Mouse (Mus musculus): ENCODE data around the gene Ncmap. TPM values are rescaled to one million over a fixed set of nuclear protein-coding genes. Genes with fewer than 3 reads are reported as not detected.

Gene Ncmap
- under 1 TPM; 0.60 to 0.66 TPM for total RNA-seq (2021)

DNA sequence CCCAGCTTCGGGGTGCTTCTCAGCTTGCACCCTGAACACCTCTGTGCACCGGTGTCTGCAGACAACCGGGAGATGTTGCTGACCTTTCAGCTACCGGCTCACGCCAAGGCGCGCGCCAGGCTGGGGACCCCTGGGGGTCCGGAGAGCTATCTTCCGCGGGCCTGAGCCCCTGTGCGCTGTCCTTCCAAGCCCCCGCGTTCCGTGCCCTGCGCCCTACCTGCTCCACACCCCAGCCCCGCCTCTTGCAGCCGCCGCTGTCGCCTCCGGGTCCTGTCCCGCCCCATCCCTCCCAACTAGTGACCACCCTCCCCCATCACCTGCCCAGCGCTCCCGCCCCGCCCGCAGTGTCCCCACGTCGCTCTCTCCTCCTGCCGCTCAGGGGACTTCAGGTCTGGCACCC, at the start of gene Ncmap:
Gene Ncmap (minus strand): TSS at position 237 of the 400 bp plus-strand sequence.
- intact Hi-C loops (cut with DNase I) = no loop called here
- DNase-seq = no peak

DNA sequence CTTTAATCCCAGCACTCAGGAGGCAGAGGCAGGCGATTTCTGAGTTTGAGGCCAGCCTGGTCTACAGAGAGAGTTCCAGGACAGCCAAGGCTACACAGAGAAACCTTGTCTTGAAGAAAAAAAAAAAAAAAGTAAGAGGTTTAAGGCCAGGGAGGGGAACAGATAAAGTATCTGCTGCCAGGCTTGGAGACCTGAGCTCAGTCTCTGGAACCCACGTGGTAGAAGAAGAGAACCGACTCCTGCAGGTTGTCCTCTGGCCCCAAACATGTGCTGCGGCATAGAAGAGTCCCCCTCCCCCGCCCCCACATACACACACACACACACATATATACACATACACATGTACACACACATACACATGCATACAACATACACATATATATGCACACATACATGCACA, 44.4 kb upstream of the Ncmap start:
- intact Hi-C loops (cut with DNase I) = no loop called here
- no peak for DNase-seq

DNA sequence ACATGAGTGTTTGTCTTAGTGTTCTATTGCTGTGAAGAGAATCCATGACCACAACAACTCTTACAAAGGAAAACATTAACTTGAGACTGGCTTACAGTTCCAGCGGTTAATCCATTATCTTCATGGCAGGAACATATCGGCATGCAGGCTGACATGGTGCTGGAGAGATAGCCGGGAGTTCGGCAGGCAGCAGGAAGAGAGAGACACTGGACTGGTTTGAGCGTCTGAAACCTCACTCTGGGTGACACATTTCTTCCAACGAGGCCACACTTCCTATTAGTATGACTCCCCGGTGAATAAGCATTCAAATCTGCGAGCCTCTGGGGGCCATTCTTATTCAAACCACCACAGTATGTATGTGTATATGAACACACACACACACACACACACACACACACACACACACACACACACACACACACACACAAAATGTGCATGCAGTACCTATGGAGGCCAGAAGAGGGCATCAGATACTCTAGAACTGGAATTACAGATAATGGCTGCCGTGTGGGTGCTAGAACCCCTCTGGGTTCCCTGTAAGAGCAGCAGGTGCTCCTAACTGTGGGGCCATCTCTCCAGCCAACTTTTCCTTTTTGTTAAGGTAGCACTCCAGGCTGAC, 42.0 kb upstream of the Ncmap start:
- no peak for DNase-seq
- intact Hi-C loops (cut with DNase I) = no loop called here

GRCm38 (mm10) chr4:135439188-135439647, 41.2 kb upstream of the Ncmap start:
- peak; percentile 24 for DNase-seq

GRCm38 (mm10) chr4:135437924-135438323, 39.9 kb upstream of the Ncmap start:
- no peak for DNase-seq
- intact Hi-C loops (cut with DNase I) = no loop called here

More at GRCm38 (mm10) chr4:135439188-135439647, 41.2 kb upstream of the Ncmap start:
- intact Hi-C loops (cut with DNase I) = no loop called here

DNA sequence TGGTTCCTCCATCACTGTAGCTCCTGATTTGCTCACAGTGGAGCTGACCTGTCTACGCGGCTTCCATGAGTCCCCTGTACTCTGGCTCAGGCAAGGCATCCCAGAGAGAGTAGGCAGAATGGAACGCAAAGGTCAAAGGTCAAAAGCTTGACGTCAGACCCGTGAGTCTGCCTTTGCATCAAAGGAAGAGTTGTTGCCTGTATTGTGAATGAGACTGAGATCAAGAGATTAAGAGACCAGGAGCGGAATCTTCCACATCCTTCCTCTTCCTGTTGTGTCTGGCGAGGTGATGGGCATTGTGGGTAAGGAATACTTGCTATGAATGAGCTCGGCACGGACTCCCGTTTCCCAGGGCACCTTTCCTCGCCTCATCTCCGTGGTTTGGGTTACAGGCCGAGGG, 38.3 kb upstream of the Ncmap start:
- intact Hi-C loops (cut with DNase I) = no loop called here
- no peak for DNase-seq

DNA sequence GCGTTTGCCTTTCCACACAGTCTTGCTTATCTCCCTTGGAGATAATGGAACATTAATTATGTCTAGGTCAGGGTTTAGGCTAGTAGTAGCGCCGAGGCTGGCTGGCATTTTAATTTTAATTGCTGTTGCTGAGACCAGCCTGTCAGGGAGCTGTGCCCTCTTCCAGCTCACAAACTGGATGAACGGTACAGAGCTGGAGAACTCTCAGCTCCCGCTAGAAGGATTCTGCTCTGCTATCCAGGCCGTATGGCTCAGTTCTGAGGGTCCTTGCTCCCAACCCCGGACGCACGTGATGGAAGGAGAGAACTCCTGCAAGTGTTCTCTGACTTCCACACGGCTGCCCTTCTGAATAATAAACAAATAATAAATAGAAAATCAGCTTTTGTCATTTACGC, 36.4 kb upstream of the Ncmap start:
- intact Hi-C loops (cut with DNase I) = no loop called here
- DNase-seq = no peak

GRCm38 (mm10) chr4:135433443-135434394, 35.7 kb upstream of the Ncmap start, which contains the start of gene Rcan3:
Gene Rcan3, minus strand, starts transcription at chr4:135433853.
- intact Hi-C loops (cut with DNase I) = no loop called here
- DNase-seq = peak; percentile 90

- intact Hi-C loops (cut with DNase I) = no loop called here
- DNase-seq = peak; percentile 29
Observed at GRCm38 (mm10) chr4:135433086-135433442, 35.0 kb upstream of the Ncmap start.

GRCm38 (mm10) chr4:135429990-135430760, 32.1 kb upstream of the Ncmap start:
- peak; percentile 31 for DNase-seq
- intact Hi-C loops (cut with DNase I) = no loop called here

- DNase-seq = no peak
- intact Hi-C loops (cut with DNase I) = no loop called here
Observed at GRCm38 (mm10) chr4:135429383-135429782, 31.4 kb upstream of the Ncmap start.

DNA sequence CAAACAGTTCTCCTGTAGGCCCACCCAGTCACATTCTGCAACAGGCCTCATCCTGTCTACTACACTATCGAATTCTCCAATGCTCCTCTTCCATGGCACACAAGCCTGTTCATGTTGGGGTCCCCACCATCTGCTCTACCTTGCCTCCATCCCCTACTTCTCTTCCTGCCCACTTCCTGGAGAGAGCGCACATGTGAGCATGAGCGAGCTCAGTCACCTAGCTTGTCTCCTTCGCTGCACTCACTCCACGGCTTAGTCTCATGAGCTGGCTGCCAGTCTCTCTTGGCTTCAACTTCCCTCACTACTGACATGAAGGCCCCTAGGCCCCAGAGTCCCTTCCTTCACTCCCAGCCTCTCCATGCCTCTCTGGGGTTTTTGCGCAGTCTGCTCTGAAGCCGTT, 28.6 kb upstream of the Ncmap start:
- intact Hi-C loops (cut with DNase I) = no loop called here
- no peak for DNase-seq

DNA sequence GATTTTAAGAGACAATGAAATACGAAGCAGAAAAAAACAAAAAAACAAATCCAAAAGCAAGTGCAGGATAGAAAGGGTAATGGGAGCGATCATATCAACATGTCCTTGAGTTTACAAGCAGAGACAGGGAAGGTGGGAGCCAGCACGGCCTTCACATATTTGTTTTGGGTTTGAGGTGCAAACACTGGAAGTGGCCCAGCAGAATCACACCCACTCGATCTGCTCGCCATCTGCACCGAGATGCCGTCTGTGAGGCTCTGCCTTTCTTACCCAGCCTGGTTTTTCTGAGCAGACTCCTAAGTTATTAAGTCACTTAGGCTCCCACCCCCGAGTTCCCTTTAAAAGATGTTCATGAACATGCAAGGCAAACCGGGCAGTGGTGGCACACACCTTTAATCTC, 27.6 kb upstream of the Ncmap start:
- intact Hi-C loops (cut with DNase I) = no loop called here
- DNase-seq = no peak

GRCm38 (mm10) chr4:135420961-135421360, 22.9 kb upstream of the Ncmap start:
- intact Hi-C loops (cut with DNase I) = no loop called here
- DNase-seq = no peak

GRCm38 (mm10) chr4:135420416-135420815, 22.4 kb upstream of the Ncmap start:
- intact Hi-C loops (cut with DNase I) = no loop called here
- no peak for DNase-seq

GRCm38 (mm10) chr4:135419996-135420395, 22.0 kb upstream of the Ncmap start:
- intact Hi-C loops (cut with DNase I) = no loop called here
- DNase-seq = no peak

DNA sequence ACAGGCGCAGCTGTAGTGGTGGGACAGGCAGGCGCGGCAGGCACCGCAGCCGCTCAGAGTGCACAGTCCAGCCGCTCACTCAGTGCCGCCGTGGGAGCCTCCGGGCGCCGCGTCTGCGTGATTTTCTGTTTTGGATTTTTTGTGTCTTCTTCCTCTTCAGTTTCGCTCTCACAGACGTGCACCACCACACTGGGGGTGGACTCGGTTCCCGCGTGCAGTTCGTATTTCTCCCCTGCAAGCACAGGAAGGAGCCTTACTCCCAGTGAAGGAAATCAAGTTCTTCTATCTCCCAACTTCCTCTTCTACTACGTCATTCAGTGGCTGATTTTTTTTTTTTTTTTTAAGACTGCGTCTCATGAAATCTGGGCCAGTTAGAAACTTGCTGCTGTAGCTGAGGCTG, 18.3 kb upstream of the Ncmap start:
- no peak for DNase-seq
- intact Hi-C loops (cut with DNase I) = no loop called here

DNA sequence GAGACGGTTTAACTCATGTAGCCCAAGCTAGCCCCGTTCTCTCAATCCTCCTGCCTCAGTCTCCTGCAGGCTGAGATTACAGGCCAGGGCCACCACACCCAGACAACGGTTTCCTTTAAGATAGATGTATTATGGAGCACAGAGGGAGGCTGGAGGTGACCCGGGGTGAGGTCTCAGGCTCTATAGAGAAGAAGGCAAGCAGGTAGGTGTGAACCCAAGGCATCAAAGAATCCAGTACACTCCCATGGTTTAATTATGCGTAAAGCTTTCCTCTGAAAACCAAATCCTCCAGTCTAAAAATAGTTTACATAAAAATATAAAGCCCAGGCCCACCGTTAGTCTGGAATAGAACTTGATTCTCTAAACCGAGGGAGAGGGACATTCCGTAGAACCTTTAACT, 15.5 kb upstream of the Ncmap start:
- DNase-seq = no peak
- intact Hi-C loops (cut with DNase I) = no loop called here

DNA sequence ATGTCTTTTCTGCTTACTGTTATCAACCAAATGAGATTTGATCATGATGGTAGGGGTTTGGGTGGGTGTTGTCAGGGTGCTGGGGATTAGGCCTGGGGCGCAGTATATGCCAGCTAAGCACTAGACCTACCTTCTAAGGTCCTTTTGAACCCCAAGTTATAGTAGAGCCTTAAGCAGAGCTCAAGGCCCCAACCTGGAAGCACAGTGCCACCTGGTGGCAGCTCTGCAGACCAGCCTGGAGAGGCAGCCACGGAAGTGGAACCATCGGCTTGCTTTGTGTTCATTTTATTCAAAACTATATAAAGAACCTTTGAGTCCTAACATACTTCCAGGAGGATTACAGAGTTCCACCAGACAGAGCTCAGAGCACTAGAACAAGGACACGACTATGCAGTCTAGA, 13.6 kb upstream of the Ncmap start:
- intact Hi-C loops (cut with DNase I) = no loop called here
- DNase-seq = peak; percentile 55

- DNase-seq = no peak
Observed at GRCm38 (mm10) chr4:135406180-135406579, 8.2 kb upstream of the Ncmap start.

DNA sequence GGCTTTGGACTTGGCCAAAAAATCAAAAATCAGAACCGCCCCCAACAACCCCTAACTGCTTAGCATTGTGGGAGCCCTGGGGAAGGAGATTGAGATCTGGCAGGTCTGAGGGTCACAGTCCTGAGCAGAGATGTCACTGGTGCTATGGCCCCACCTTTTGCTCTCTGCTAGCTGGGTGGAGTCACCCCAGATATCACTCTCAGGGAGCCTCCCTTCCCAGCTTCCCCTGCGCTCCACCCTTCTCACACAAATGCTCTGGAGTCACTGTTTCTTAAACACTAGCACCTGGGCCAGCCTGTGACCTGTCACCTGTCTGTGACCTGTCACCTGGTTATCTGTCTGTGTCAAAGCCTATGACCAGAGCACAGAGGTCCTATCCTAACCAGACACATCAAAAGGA, 6.9 kb upstream of the Ncmap start:
- intact Hi-C loops (cut with DNase I) = no loop called here
- DNase-seq = no peak

More at GRCm38 (mm10) chr4:135406180-135406579, 8.2 kb upstream of the Ncmap start:
- intact Hi-C loops (cut with DNase I) = no loop called here

Measured in left cerebral cortex, postnatal 4 days (tissue).